Mouse (Mus musculus): Measurements from ENCODE around the gene Ankrd10.
"Not testable (repeated sequence)": the region's sequence is repeated elsewhere in the genome, so short reads cannot be mapped to it uniquely, and the experiment has no call there.

Gene Ankrd10

GRCm38 (mm10) chr8:11635611-11636081 is at the start of gene Ankrd10:
Ankrd10 (minus strand) TSS chr8:11635757.
- peak; percentile 79 for DNase-seq (ENCODE audit: extremely low spot score, low read depth, low spot score)

- DNase-seq (ENCODE audit: extremely low spot score, low read depth, low spot score) = no peak
Measured at GRCm38 (mm10) chr8:11684558-11684957, 49.0 kb upstream of the Ankrd10 start.

- DNase-seq (ENCODE audit: extremely low spot score, low read depth, low spot score) = no peak
Measured at GRCm38 (mm10) chr8:11668308-11668707, 32.8 kb upstream of the Ankrd10 start.

GRCm38 (mm10) chr8:11666023-11666716 is 30.6 kb upstream of the Ankrd10 start:
- not testable (repeated sequence) for DNase-seq (ENCODE audit: extremely low spot score, low read depth, low spot score)

- DNase-seq (ENCODE audit: extremely low spot score, low read depth, low spot score) = no peak
Measured at GRCm38 (mm10) chr8:11661969-11662368, 26.4 kb upstream of the Ankrd10 start.

GRCm38 (mm10) chr8:11650021-11650420 is 14.5 kb upstream of the Ankrd10 start:
- no peak for DNase-seq (ENCODE audit: extremely low spot score, low read depth, low spot score)

- no peak for DNase-seq (ENCODE audit: extremely low spot score, low read depth, low spot score)
Measured at GRCm38 (mm10) chr8:11643123-11643522, 7.6 kb upstream of the Ankrd10 start.

- DNase-seq (ENCODE audit: extremely low spot score, low read depth, low spot score) = no peak
Measured at GRCm38 (mm10) chr8:11640606-11641005, 5.0 kb upstream of the Ankrd10 start.

GRCm38 (mm10) chr8:11637531-11637930 is 2.0 kb upstream of the Ankrd10 start:
- no peak for DNase-seq (ENCODE audit: extremely low spot score, low read depth, low spot score)

GRCm38 (mm10) chr8:11636324-11637057 is 934 bp upstream of the Ankrd10 start:
- DNase-seq (ENCODE audit: extremely low spot score, low read depth, low spot score) = peak; percentile 72

- no peak for DNase-seq (ENCODE audit: extremely low spot score, low read depth, low spot score)
Measured at GRCm38 (mm10) chr8:11635012-11635577, 462 bp downstream of the Ankrd10 start.

- no peak for DNase-seq (ENCODE audit: extremely low spot score, low read depth, low spot score)
Measured at GRCm38 (mm10) chr8:11634331-11635011, 1.1 kb downstream of the Ankrd10 start.

- no peak for DNase-seq (ENCODE audit: extremely low spot score, low read depth, low spot score)
Measured at GRCm38 (mm10) chr8:11633414-11633813, 2.1 kb downstream of the Ankrd10 start.

GRCm38 (mm10) chr8:11632406-11632805 is 3.2 kb downstream of the Ankrd10 start:
- DNase-seq (ENCODE audit: extremely low spot score, low read depth, low spot score) = no peak

- no peak for DNase-seq (ENCODE audit: extremely low spot score, low read depth, low spot score)
Measured at GRCm38 (mm10) chr8:11629206-11629605, 6.4 kb downstream of the Ankrd10 start.

GRCm38 (mm10) chr8:11628506-11629132 is 6.9 kb downstream of the Ankrd10 start:
- no peak for DNase-seq (ENCODE audit: extremely low spot score, low read depth, low spot score)

- no peak for DNase-seq (ENCODE audit: extremely low spot score, low read depth, low spot score)
Measured at GRCm38 (mm10) chr8:11627717-11628116, 7.8 kb downstream of the Ankrd10 start.

- no peak for DNase-seq (ENCODE audit: extremely low spot score, low read depth, low spot score)
Measured at GRCm38 (mm10) chr8:11625084-11625483, 10.5 kb downstream of the Ankrd10 start.

GRCm38 (mm10) chr8:11619091-11619490 is 16.5 kb downstream of the Ankrd10 start:
- no peak for DNase-seq (ENCODE audit: extremely low spot score, low read depth, low spot score)

- no peak for DNase-seq (ENCODE audit: extremely low spot score, low read depth, low spot score)
Measured at GRCm38 (mm10) chr8:11618063-11618462, 17.5 kb downstream of the Ankrd10 start.

- no peak for DNase-seq (ENCODE audit: extremely low spot score, low read depth, low spot score)
Measured at GRCm38 (mm10) chr8:11616294-11616693, 19.3 kb downstream of the Ankrd10 start.

All from hindlimb bud, embryonic 11.5 days (tissue).